Mouse (Mus musculus) liver, postnatal 0 days (tissue): ENCODE data around the gene Dsn1.

ENCODE experiments used
- CTCF ChIP-seq: sonication (generic); IDR thresholded peaks from 2 replicates; pipeline ENCODE4 v1.5.1; 2016; ENCODE audit warnings: antibody characterized with exemption, low read depth
- EP300 ChIP-seq: IDR thresholded peaks from 2 replicates; pipeline ENCODE4 v1.6.1; 2016; ENCODE audit warnings: antibody characterized with exemption, low read depth, mild to moderate bottlenecking

DNA sequence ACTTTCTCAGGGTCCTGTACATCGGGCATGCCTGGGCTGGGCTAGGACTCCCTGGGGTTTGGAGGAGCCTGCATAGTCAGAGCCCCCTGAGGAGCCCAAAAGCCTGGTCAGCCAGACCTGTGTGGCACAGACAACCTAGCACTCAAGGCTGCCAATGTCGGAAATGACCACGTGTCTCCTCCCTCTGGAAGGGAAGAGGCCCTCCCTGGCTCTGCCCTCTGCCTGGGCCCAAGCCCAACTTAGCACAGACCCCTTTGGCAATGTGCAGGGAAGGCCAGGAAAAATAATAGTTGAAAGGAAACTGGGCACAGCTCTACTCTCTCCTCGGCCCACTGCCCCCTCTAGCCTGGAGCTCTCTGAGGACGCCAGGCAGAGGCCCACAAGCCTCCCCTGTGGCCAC, 47.9 kb upstream of the Dsn1 start:
- TF ChIP-seq CTCF (no peak), EP300 (no peak)
